Mouse (Mus musculus): ENCODE measurements around the gene Rorb.

- TF ChIP-seq CTCF (IDR thresholded peaks at IDR 0.05; ENCODE audit: extremely low read depth, insufficient read depth, low read length): no peak
- TF ChIP-seq POLR2A (IDR thresholded peaks at IDR 0.05; ENCODE audit: extremely low read depth, insufficient read depth, low read length): no peak
Observed at GRCm38 (mm10) chr19:19111428-19112170, 603 bp upstream of the Rorb start.
